Mouse (Mus musculus): ENCODE measurements around the gene Lrrc46. TPM values are rescaled to one million over a fixed set of nuclear protein-coding genes. Genes with fewer than 3 reads are reported as not detected.
A peak's percentile ranks its signal among the peaks of the same experiment; 100 is the strongest.

The Lrrc46 gene
- total RNA-seq, 4 experiments from 2014 or later, result not detected

DNA sequence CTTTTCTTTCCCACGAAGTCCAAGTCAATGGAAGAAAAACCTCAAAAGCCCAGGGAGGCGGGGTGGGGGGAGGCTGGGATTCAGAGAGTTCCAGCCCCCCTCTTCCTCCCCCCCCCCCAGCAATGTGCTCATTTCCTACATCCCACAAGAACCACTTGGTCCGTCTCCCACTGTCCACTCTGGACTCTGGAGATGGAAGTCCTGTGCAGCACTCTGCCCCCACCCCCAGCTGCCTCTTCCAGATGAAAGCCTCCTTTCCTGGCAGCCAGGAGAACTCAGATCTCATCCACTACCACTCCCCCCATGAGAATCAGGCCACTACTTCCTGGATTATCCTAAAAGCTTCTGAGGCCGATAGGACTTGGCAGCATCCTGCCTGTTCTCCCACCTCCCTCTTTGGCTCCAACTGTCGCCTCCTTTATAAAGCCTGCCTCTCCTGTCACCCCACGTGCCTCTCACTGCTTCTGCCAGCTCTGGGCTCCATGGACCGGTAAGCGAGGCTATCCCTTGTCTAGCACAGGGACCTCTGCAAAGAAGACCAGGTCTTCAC is 28.0 kb downstream of the Lrrc46 start, which contains the start of gene Sp6:
TSS of gene Sp6 (plus strand) at position 274 of the 550 bp plus-strand sequence.
- no peak for DNase-seq (ENCODE audit: low spot score in 2 of 2)

DNA sequence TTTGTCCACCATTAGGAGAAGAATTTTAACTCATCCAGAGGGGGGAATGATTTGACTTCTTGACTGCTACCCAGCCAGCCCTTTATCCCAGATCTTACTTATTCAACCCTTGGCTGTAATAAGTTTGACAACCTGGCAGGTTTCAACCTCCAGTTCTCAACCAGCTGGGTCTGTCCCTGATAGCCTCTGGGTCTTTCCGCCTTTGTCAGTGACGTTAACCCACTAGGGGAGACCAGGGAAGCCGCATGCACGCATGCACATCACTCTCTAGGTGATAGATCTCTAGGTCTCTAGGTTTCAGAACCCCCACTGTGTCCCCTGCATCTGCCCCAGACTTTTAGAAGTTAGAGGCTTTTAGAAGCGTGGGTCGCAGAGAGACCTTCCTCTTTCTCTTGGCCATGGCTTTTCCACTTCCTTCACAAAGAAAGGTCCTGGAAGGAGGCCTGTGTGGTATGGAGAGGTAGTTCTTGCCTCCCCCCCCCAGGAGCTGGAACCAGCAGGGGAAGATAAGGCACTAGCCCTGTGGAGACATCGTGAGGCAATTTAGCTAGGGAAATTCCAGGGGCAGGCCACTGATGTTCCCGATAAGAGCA is 31.9 kb downstream of the Lrrc46 start:
- no peak for DNase-seq (ENCODE audit: low spot score in 2 of 2)

DNA sequence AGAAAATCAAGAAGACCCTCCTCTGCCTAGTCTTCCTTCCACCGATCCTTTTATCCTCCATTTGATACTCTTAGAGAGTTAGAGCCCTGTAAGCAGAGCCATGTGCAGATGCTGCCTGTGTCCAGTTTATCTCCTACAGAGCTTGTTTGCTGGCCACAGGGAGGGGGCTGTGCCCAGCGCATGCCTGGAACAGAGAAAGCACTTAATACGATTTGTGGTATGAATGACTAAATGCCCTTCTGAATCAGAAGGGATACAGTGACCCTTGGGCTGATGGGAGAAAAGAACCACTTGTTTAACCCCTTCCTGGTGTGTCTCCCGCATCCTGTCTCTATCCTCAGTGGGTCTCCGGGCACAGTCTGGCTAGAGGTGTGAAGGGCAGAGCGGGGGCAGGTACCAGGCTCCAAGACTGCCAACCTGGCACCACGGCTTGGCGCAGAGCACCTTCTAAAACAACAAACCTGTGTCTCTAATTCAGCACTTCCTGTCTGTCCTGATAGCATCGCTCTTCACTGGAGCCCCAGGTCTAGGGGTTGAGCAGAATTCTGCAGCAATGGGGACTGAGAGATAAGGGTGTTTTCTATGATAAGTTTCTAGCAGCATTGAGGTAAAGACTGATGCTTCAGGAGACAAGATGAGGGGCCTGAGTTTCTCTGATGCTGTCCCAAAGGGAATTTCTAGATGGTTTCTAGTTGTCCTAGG is 34.0 kb downstream of the Lrrc46 start:
- no peak for DNase-seq (ENCODE audit: low spot score in 2 of 2)

DNA sequence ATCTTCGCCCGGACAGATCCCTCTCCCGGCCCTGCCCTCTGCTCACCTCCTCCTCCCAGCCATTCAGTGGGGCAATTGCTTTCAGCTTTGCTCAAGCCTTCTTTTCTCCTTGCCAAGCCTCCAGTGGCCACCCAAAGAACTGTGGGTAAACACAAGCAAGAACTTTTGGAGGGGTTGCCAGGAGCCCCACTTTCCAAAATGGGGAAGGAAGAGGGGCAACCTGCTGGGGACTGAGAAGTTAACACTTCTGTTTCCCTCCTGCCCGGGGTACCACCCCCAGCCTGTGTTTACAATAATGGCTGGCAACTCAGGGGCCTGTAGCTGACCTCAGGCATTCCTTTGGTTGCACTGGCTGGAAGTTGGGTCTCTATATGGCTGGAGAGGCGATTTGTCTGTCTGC is 38.0 kb downstream of the Lrrc46 start:
- DNase-seq (ENCODE audit: low spot score in 2 of 2), result no peak

DNA sequence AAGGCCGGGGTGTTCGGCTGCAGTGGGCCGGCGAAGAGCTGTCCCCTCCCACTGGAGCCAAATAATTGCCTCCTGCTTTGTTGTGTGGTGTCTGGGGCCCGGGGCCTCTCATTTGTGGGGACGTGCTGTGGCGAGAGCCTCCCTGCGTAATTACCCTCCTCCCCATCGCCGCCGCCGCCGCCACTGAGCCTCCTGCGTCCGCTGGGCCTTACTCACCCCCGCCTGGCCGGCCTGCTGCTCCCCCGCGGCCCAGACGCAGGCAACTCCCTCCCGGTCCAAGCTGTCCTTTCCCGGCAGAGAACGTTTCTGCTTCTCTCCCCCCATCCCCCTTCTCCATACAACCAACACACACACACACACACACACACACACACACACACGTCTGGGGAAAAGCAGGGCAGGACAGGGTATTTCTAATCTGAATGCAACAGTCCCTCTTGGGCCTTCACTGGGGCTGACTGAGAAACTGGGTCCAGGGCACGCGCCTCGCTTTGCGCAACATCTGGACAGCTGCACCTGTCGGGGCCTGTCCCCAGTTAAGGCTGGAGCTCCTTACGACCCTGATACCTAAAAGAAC is 43.7 kb downstream of the Lrrc46 start:
- DNase-seq (ENCODE audit: low spot score in 2 of 2), result peak in 1 of 2 experiments; percentile 17

DNA sequence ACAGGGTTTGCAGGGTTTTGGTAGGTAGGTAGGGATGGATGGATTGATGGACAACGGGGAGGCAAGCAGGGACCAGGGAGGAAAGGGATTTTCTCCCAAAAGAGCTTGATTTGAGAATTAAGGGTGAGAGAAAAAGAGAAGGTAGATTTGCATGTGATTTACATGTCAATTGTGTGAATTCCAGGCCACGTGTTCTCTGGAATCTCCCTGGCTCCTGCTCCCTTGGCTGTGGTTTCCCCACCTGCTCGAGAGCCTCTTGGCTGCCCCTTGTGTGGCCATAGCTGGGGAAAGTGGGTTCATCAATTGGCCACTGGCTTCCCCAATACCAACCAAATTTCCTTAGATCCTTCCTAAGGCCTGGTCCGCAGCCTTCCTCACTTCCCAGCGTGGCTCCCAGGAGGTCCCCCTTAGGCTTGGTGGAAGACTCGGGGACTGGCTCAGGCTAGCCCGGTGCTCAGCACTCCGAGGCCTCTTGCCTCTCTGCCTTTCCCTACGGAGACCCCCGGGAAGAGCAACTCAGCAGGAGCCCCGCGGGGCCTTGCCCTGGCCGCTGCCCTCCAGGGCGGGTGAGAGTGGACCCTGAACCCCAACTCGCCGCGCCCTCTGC is 44.3 kb downstream of the Lrrc46 start:
- no peak for DNase-seq (ENCODE audit: low spot score in 2 of 2)

DNA sequence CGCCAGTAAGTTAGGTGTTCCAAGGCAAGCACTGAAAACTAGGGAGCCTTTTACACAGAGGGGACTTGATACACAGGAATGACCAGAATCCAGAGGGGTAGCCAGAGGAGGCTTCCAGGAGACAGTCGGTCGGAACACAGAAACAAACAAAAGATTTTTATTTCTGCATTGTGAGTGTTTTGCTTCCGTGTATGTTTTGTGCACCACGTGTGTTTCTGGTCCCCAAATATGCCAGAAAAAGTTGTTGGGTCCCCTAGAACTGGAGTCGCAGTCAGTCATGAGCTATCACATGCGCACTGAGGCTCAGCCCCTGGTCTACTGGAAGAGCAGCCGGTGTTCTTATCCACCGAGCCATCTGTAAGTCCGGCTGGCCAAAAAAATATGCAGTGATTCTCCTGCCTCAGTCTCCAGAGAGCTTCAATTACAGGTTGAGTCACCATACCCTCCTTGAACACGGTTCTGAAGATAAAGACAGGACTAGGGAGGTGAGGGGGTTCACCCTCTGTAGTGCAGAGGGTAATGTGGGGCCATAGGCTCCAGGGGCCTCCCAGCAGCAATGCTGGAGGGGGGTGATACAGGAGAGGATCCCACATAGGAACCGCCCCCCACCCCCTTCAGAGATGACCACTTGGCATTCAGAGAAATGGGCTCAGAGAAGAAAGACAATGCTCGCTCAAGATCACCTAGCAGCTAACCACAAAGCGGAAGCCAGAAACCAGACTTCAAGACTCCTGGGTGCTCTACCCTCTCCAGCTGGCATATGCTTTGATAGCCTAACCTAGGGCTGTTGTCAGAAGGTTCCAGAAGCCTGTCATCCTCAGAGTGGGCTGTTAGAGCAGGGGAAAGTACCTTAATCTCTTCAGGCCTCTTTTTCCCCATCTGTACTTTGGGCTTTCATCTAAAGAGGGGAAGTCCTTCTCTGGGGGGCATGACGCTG is 45.1 kb downstream of the Lrrc46 start:
- DNase-seq (ENCODE audit: low spot score in 2 of 2), result no peak

DNA sequence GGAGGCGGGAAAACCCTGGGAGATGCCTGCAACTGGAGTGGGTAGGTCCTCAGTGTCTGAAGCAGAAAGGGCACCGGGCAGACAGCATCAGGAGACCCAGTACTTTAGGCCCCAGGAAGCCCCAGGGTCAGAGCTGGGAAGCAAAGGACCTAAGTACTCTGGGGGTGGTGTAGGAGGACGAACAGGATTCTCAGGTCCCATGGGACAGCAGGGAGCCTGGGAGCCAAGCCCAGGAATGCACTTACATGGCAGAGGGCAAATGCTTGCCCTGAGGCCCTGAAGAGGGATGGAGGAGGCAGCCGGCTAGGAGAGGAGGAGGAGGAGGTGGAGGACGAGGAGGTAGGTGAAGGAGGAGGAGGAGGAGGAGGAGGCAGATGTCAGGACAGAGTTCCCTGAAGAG is 46.2 kb downstream of the Lrrc46 start:
- DNase-seq (ENCODE audit: low spot score in 2 of 2), result no peak

DNA sequence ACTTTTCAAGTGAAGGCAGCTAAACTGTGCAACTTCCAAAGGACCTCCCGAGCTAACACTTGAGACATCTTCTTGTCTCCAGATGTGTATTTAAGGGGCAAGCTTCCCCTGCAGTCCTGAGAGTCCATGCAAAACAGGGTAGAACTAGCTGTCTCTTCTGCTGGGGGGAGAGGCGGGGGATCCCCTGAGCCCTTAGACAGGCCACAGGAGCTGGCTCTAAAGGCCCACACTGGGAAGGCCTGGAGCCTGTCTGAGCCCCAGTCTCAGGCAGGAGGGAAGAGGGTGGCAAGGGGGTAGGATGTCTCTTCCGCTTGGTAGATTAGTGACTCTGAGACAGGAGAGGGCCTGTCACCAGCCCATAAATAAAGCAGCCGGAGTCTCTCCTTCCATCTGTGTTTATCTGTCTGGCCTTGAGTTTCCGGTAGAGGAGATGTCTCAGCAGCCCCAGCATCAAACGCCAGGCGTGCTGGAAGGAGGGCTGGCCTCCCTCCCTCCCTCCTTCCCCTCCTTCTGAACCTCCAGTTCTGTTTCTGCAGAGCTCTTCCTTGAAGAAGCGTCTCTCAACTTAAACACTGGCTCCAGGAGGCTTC is 48.4 kb downstream of the Lrrc46 start:
- DNase-seq (ENCODE audit: low spot score in 2 of 2), result no peak

DNA sequence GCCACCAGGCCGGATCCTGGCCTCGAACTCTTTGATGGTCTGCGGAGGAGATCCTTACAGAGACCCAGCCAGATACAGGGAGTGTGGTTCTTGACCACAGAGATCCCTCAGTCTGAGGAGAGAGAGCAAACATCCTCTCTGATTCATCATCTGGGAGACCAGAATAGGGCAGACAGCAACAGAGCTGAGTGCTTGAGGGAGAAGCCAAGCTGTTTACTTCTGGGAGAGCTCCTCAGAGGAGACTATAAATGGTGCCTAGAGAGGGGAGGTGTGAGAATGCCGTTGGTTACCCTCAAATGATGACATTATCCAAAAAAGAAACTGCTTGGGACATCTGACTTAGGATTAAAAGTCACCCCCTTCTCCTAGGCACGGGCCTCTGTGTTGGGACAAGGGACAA is 49.7 kb downstream of the Lrrc46 start:
- DNase-seq (ENCODE audit: low spot score in 2 of 2), result no peak

DNA sequence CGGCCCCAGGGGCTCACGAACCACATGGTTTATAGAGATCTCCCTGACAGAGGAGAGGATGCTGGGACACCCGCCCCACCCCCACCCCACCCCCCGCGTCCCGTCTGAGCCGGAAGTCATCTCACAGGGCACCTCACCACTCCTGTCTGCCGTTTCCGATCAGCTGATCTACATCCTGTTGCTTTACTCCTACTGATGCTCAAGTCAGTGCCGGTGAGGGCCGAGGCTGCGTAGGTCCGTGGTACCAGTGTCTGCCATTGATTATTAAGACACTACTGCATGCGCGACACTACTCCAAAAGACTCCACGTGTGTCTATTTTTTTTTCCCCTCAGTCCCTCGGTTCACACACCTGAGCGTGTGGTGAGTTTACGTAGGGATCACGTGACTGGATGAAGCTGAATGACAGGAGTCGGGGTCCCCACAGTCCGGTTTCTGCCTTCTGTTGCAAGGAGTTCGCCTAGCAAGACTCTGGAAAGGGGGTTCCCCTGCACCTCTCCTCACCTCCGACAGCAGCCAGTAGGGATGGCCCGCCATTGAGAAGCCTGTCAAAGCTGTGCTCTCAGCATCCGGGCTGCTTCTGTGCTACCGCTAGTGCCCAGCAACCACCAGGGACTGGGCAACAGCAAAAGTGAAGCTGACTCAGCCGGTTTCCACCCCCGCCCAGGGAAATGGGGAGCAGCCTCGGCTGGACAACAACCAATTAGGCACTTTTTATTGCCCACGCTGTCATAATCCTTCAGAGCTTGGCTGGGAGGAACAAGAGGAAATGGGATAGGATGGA is 53.1 kb downstream of the Lrrc46 start:
- no peak for DNase-seq (ENCODE audit: low spot score in 2 of 2)

DNA sequence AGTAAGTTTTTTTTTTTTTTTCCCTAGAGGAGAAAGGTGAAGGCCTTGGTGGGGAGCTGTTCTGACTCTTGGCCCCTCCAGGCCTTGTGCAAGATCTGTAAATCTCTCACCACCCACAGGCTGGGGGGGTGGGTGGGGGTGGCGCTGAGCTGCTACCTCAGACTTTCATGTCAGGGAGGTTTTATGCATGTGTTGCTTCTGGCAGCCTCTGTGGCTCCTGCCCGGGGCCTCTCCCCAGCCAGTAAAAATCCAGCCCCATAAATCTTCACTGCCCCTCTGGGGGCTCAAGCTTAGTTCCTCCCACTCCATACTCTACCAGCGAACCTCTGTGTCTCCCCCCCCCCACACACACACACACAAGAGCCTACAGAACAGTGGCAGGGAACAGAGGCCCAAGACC is 54.7 kb downstream of the Lrrc46 start:
- DNase-seq (ENCODE audit: low spot score in 2 of 2), result no peak

DNA sequence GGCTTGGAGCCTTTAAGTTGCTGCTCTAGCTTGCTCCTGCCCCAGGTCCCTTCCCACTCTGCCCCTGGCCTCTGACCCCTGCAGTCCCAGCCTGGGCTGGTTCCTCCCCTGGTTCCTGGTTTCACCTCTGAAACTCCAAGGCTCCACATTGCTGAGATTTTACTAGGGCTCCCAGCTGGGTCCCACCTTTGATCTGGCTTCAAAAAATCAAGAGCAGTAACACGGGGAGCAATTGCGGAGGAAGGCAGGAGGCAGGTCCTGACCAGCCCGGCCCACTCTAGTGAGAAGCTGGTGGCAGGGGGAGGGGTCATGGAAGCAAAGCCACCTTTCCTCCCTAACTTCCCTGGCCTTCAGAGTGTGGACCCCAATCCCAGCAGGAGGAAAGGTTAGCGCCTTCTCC is 56.3 kb downstream of the Lrrc46 start:
- DNase-seq (ENCODE audit: low spot score in 2 of 2), result no peak

Small RNA genes lying within 50 kb of the gene (microRNA-seq; reads per million reads assigned to microRNA genes)
- gene Mir8103, result not detected

Other genes with a start within 250 kb of the Lrrc46 start
- 100 to 1,000 TPM; 479 to 603 (median 495) TPM for gene Nfe2l1, start 211.4 kb downstream of the Lrrc46 start, total RNA-seq (2022)
- 10 to 100 TPM; 22.9 to 30.1 (median 24.3) TPM for gene Copz2, start 191.5 kb downstream of the Lrrc46 start, total RNA-seq (2022)
- 10 to 100 TPM; 23.0 to 30.7 (median 27.9) TPM for gene Cdk5rap3, start 124.9 kb downstream of the Lrrc46 start, total RNA-seq (2022)
- gene Prr15l, start 113.3 kb downstream of the Lrrc46 start, total RNA-seq (2022), result not detected
- 1 to 10 TPM; 7.4 to 9.3 (median 8.0) TPM for gene Pnpo, start 97.4 kb downstream of the Lrrc46 start, total RNA-seq (2022)
- 10 to 100 TPM in 2 of 4 experiments, 1 to 10 TPM in 2; 8.6 to 12.5 (median 10.4) TPM for gene Sp2, start 58.4 kb downstream of the Lrrc46 start, total RNA-seq (2022)
- under 1 TPM in 2 of 4 experiments, not detected in 2; 0.07 to 0.13 TPM for gene Sp6, start 28.0 kb downstream of the Lrrc46 start, total RNA-seq (2022)
- 10 to 100 TPM; 13.0 to 14.4 (median 13.6) TPM for gene Scrn2, start 11.5 kb downstream of the Lrrc46 start, total RNA-seq (2022)
- 10 to 100 TPM; 44.1 to 52.7 (median 45.6) TPM for gene Mrpl10, start 153 bp upstream of the Lrrc46 start, total RNA-seq (2022)
- gene Osbpl7, start 9.2 kb upstream of the Lrrc46 start, total RNA-seq (2022), result 1 to 10 TPM; 3.0 to 4.5 (median 3.2) TPM
- under 1 TPM; 0.19 to 0.58 (median 0.39) TPM for gene Tbx21, start 73.9 kb upstream of the Lrrc46 start, total RNA-seq (2022)
- gene Tbkbp1, start 110.1 kb upstream of the Lrrc46 start, total RNA-seq (2022), result 1 to 10 TPM; 2.5 to 8.7 (median 5.1) TPM
- gene Kpnb1, start 146.5 kb upstream of the Lrrc46 start, total RNA-seq (2022), result 10 to 100 TPM; 44.0 to 55.2 (median 46.2) TPM
- 10 to 100 TPM; 59.5 to 73.9 (median 62.8) TPM for gene Npepps, start 239.2 kb upstream of the Lrrc46 start, total RNA-seq (2022)

Data from gastrocnemius, adult 8-10 months (tissue).